Mouse (Mus musculus) midbrain, embryonic 11.5 days (tissue): ENCODE results near the gene Bcl7b. TPM values are rescaled to one million over a fixed set of nuclear protein-coding genes. Genes with fewer than 3 reads are reported as not detected.

ENCODE experiments used
- ATAC-seq: fragments of 200-750 bp; cut with Nextera tagmentation; 2 replicates; pipeline ENCODE4 v1.8.0; 2017; ENCODE audit warnings: moderate TSS enrichment, moderate library complexity; ENCODE audit not compliant: low FRiP score
- DNase-seq: peaks from one replicate; pipeline ENCODE4 v3.0.0; 2015; ENCODE audit warnings: low spot score; ENCODE audit errors: missing footprints
- H3K27ac ChIP-seq: fragments of 300-500 bp; sonication (generic); 2 replicates; pipeline ENCODE4 v1.5.1; 2014; ENCODE audit warnings: low read depth, low read length
- H3K27me3 ChIP-seq: fragments of 300-500 bp; sonication (generic); 2 replicates; pipeline ENCODE4 v1.6.1; 2014; ENCODE audit warnings: mild to moderate bottlenecking, low read length, moderate library complexity, mixed read lengths; ENCODE audit not compliant: control insufficient read depth, insufficient read depth
- H3K36me3 ChIP-seq: fragments of 300-500 bp; sonication (generic); 2 replicates; pipeline ENCODE4 v1.6.1; 2014; ENCODE audit warnings: mild to moderate bottlenecking, low read length, moderate library complexity, mixed read lengths; ENCODE audit not compliant: control insufficient read depth, insufficient read depth
- H3K4me1 ChIP-seq: fragments of 300-500 bp; sonication (generic); 2 replicates; pipeline ENCODE4 v1.6.1; 2014; ENCODE audit warnings: low read length; ENCODE audit not compliant: control insufficient read depth, insufficient read depth
- H3K4me2 ChIP-seq: fragments of 300-500 bp; sonication (generic); 2 replicates; pipeline ENCODE4 v1.6.1; 2014; ENCODE audit warnings: mild to moderate bottlenecking, moderate library complexity
- H3K4me3 ChIP-seq: fragments of 300-500 bp; sonication (generic); 2 replicates; pipeline ENCODE4 v1.5.1; 2014; ENCODE audit warnings: low read depth, low read length
- H3K9ac ChIP-seq: fragments of 300-500 bp; sonication (generic); 2 replicates; pipeline ENCODE4 v1.6.1; 2014; ENCODE audit warnings: low read length
- H3K9me3 ChIP-seq: fragments of 300-500 bp; sonication (generic); 2 replicates; pipeline ENCODE4 v1.6.1; 2016; ENCODE audit warnings: low read length; ENCODE audit not compliant: control insufficient read depth
- WGBS: fragments of 180-500 bp; shearing (Covaris S2); extraction: QIAGEN DNeasy Blood & Tissue Kit; methylation state at CpG from one replicate; pipeline ENCODE4 v1.1.7; 2014; 5-methylcytosine and 5-hydroxymethylcytosine counted together
- polyA plus RNA-seq: library from polyadenylated mRNA; unstranded; fragments of >200 nt; fragmentation: Nextera tagmentation; extraction: Ambion mirVana; gene quantifications from 2 replicates; pipeline ENCODE4 v1.2.1, GENCODE M21; 2014

Bcl7b gene
- polyA plus RNA-seq, result 39.2 and 42.6 TPM in 2 replicates

GRCm38 (mm10) chr5:135168063-135169062, at the start of gene Bcl7b:
Gene Bcl7b (plus strand): TSS chr5:135168283.
- H3K4me3 ChIP-seq, result peak within 1 kb of the TSS; percentile 73
- H3K27me3 ChIP-seq, result no peaks in the 10 kb centered on the region
- DNase-seq (peak; percentile 99), ATAC-seq (peak; percentile 98)
- peaks cover 5% of the 10 kb centered on the region; the same call in 1 of the 2 replicates for H3K36me3 ChIP-seq
- peak within 1 kb of the TSS; percentile 92 for H3K4me2 ChIP-seq
- no peaks in the 10 kb centered on the region for H3K9me3 ChIP-seq
- H3K27ac ChIP-seq, result peak within 1 kb of the TSS; percentile 98
- WGBS, result 3% methylated on average over 88 of the region's 95 CpGs
- H3K9ac ChIP-seq, result peak within 1 kb of the TSS; percentile 88
- 0 out of 2 replicates have a peak, but pooled peaks cover 4% of the 10 kb centered on the region for H3K4me1 ChIP-seq

- DNase-seq, result peak; percentile 91
- no peak overlapping the region for H3K9ac ChIP-seq
- no peaks in the 10 kb centered on the region for H3K36me3 ChIP-seq
- ATAC-seq, result 0 out of 2 replicates have a peak, but pooled peaks have one; percentile 16
- H3K4me1 ChIP-seq, result no peaks in the 10 kb centered on the region
- H3K27me3 ChIP-seq, result no peaks in the 10 kb centered on the region; the same call in 1 of the 2 replicates
- 28% methylated on average over 6 of the region's 6 CpGs for WGBS
- no peak overlapping the region for H3K4me3 ChIP-seq
- no peaks in the 10 kb centered on the region for H3K9me3 ChIP-seq
- no peak overlapping the region for H3K27ac ChIP-seq
- no peak overlapping the region for H3K4me2 ChIP-seq
Measured at GRCm38 (mm10) chr5:135118589-135119081, 49.4 kb upstream of the Bcl7b start.

- no peak overlapping the region for H3K9ac ChIP-seq
- ATAC-seq, result no peak
- H3K36me3 ChIP-seq, result no peaks in the 10 kb centered on the region
- no peak overlapping the region for H3K27ac ChIP-seq
- no peaks in the 10 kb centered on the region; the same call in 1 of the 2 replicates for H3K27me3 ChIP-seq
- H3K4me1 ChIP-seq, result no peaks in the 10 kb centered on the region
- no peaks in the 10 kb centered on the region for H3K9me3 ChIP-seq
- H3K4me2 ChIP-seq, result no peak overlapping the region
- H3K4me3 ChIP-seq, result no peak overlapping the region
- WGBS, result 67% methylated on average over 4 of the region's 4 CpGs
- no peak for DNase-seq
Measured at GRCm38 (mm10) chr5:135120753-135121152, 47.3 kb upstream of the Bcl7b start.

- Histone ChIP-seq H3K9me3 (no peaks in the 10 kb centered on the region), H3K27me3 (no peaks in the 10 kb centered on the region; the same call in 1 of the 2 replicates), H3K36me3 (no peaks in the 10 kb centered on the region), H3K9ac (no peak overlapping the region), H3K4me1 (no peaks in the 10 kb centered on the region), H3K27ac (no peak overlapping the region), H3K4me3 (no peak overlapping the region), H3K4me2 (no peak overlapping the region)
- 66% methylated on average over 6 of the region's 6 CpGs for WGBS
- ATAC-seq, result no peak
- no peak for DNase-seq
Measured at GRCm38 (mm10) chr5:135126121-135126520, 42.0 kb upstream of the Bcl7b start.

- no peak for ATAC-seq
- no peak for DNase-seq
- Histone ChIP-seq H3K4me3 (no peak overlapping the region), H3K36me3 (no peaks in the 10 kb centered on the region), H3K9ac (no peak overlapping the region), H3K9me3 (no peaks in the 10 kb centered on the region), H3K4me2 (no peak overlapping the region), H3K27ac (no peak overlapping the region), H3K4me1 (no peaks in the 10 kb centered on the region), H3K27me3 (peaks cover 2% of the 10 kb centered on the region; the same call in 1 of the 2 replicates)
- WGBS, result 78% methylated on average over 6 of the region's 6 CpGs
Measured at GRCm38 (mm10) chr5:135127669-135128068, 40.4 kb upstream of the Bcl7b start.

- DNase-seq, result no peak
- Histone ChIP-seq H3K4me1 (0 out of 2 replicates have a peak, but pooled peaks cover 4% of the 10 kb centered on the region), H3K27ac (no peak overlapping the region), H3K4me3 (no peak overlapping the region), H3K36me3 (no peaks in the 10 kb centered on the region), H3K9me3 (no peaks in the 10 kb centered on the region), H3K9ac (no peak overlapping the region), H3K27me3 (peaks cover 17% of the 10 kb centered on the region), H3K4me2 (no peak overlapping the region)
- WGBS, result 89% methylated on average over 4 of the region's 4 CpGs
- ATAC-seq, result no peak
Measured at GRCm38 (mm10) chr5:135129747-135130146, 38.3 kb upstream of the Bcl7b start.

GRCm38 (mm10) chr5:135133736-135134405, 34.2 kb upstream of the Bcl7b start:
- no peaks in the 10 kb centered on the region for H3K36me3 ChIP-seq
- ATAC-seq (no peak), DNase-seq (no peak)
- H3K27me3 ChIP-seq, result peaks cover 17% of the 10 kb centered on the region
- H3K4me2 ChIP-seq, result peak overlapping the region; percentile 5; the same call in 1 of the 2 replicates
- H3K4me3 ChIP-seq, result 0 out of 2 replicates have a peak overlapping the region, but pooled peaks have one; percentile 13
- 0 out of 2 replicates have a peak, but pooled peaks cover 4% of the 10 kb centered on the region for H3K4me1 ChIP-seq
- H3K9me3 ChIP-seq, result no peaks in the 10 kb centered on the region
- H3K9ac ChIP-seq, result no peak overlapping the region
- H3K27ac ChIP-seq, result no peak overlapping the region
- 5% methylated on average over 26 of the region's 26 CpGs for WGBS

GRCm38 (mm10) chr5:135134534-135134933, 33.5 kb upstream of the Bcl7b start:
- Histone ChIP-seq H3K4me1 (0 out of 2 replicates have a peak, but pooled peaks cover 4% of the 10 kb centered on the region), H3K36me3 (no peaks in the 10 kb centered on the region), H3K4me3 (no peak overlapping the region), H3K27ac (no peak overlapping the region), H3K27me3 (peaks cover 17% of the 10 kb centered on the region), H3K9me3 (no peaks in the 10 kb centered on the region), H3K9ac (no peak overlapping the region), H3K4me2 (peak overlapping the region; percentile 5; the same call in 1 of the 2 replicates)
- DNase-seq (peak; percentile 95), ATAC-seq (no peak)
- WGBS, result 3% methylated on average over 8 of the region's 8 CpGs
